Mouse (Mus musculus) liver, adult (tissue): ENCODE data around the gene Nfatc2.

ENCODE experiments used
- GATA4 ChIP-seq: IDR thresholded peaks from 2 replicates; pipeline ENCODE4 v1.6.1; 2014; ENCODE audit warnings: mild to moderate bottlenecking, low read length; ENCODE audit not compliant: insufficient replicate concordance

Gene Nfatc2

GRCm38 (mm10) chr2:168589368-168590167 is 11.9 kb downstream of the Nfatc2 start:
- TF ChIP-seq GATA4, result no peak

DNA sequence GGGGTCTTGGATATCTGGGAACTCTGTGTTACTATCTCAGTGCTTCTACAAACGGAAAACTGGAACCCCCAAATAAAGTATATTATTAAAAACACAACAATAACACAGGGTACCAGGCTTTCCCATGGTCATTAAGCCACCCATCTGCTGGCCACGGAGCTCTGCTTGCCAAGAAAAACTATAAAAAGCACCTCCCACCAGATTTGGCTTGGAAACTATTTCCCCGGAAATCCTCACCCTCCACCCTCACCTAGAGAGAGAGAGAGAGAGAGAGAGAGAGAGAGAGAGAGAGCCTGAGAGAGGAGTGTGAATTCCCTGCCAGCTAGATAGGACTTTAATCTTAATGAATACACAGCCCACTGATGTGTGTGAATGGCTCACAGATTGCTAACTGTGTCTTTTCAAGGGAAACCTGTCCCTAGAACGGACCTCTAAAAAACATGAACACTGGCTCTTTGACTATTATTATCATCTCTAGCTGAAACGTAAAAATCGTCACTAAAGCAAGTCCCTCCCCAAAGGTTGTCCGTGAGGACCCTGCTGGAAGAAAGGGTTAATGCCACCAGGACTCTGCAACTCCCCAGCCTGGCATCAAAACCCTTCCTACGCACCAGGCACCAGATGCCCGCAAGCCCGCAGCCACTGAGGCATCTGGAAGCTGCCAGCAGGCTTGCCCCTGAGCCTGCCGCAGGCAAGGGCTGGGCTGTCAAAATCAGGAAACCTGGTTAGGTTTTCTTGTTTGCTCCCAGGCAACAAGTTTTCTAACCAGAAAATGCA is 12.7 kb downstream of the Nfatc2 start:
- TF ChIP-seq GATA4, result no peak

DNA sequence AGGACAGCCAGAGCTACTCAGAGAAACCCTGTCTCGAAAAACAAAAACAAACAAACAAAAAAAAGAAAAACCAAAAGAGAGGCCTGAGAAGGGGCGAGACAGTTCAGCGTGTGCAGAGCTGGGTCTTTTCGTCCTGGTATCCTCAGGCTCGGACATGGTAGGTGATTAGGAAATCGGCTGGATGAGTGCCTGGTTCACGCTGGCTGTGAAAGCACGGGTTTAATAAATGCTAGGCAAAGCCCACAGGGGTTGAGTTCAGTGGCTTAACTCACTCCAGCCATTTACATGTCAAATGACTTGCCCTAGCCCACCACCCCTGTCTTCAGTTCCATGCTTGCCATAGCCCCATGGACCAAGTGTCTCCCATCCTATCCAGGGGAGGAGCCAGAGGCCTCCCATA is 14.3 kb downstream of the Nfatc2 start:
- TF ChIP-seq GATA4, result no peak

GRCm38 (mm10) chr2:168586512-168586911 is 14.9 kb downstream of the Nfatc2 start:
- no peak for TF ChIP-seq GATA4

GRCm38 (mm10) chr2:168584857-168585256 is 16.6 kb downstream of the Nfatc2 start:
- TF ChIP-seq GATA4, result no peak

- TF ChIP-seq GATA4, result no peak
These were observed 17.0 kb downstream of the Nfatc2 start for GRCm38 (mm10) chr2:168584408-168584807.

DNA sequence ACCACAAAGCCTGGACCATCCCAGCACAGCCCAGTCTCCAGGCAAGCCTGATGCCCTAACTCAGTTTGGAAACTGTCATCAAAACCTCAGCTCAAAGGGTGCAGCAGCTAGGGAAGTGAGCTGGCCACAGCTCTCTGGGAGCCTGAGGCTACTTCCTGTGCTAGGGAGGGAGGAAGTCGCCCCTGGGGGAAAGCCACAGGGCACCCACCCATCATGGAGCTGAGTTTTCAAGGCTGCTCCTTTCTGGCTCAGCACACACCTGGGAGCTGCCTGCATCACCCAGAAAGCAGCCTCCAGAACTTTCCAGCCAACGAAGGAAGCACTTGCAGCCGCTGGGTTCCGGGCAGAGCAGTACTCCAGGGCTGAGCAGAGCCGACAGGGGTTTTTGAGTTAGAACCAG is 18.4 kb downstream of the Nfatc2 start:
- no peak for TF ChIP-seq GATA4

DNA sequence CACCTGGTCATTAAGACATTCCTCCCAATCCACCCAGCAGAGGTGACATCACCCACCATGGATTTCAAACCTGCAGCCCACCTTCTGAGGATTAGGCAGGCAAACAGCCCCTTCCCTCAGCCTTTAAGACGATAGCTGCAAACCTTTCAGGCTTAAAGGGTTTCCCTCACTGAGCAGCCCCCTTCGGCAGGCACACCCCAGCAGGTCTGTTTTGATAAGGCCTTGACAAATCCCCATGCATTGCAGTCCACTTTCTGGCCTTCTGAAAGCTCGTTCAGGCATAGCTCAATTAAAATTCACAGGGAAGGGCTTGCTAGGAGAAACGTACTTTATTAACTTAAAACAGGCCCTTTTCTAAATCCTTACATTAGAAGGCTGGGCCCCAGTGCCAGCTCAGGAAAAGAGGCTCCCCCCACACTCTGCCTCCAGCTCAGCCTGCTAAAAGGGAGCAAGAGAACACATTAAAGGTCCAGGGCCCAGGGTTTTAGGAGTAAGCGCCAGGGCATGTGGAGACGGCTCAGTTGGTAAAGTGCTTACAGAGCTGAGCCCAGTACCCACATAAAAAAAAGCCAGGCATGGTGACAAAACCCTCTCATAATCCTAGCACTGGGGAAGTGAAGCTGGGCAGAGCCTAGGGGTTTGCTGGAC is 20.1 kb downstream of the Nfatc2 start:
- TF ChIP-seq GATA4, result no peak

GRCm38 (mm10) chr2:168580295-168580915 is 21.1 kb downstream of the Nfatc2 start:
- no peak for TF ChIP-seq GATA4

GRCm38 (mm10) chr2:168579601-168580130 is 21.8 kb downstream of the Nfatc2 start:
- TF ChIP-seq GATA4, result no peak

DNA sequence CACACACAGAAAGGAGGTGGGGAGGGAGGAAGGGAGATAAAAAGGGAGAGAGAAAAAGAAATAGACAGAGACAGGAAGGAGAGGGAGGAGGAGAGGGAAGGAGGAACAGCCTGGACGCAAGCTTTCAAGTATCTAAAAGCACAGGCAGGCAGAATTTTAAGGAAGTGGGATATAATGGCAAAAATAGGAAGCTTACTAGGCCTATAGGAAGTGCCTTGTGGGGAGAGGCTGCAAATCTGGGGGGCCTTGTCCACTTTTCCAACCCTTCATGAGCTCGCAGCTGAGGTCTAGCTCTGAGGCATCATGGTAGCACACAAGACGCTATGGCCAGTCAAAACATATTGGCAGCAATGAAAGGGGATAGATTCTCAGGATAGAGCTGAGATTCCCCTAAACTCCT is 22.3 kb downstream of the Nfatc2 start:
- no peak for TF ChIP-seq GATA4

GRCm38 (mm10) chr2:168578132-168578531 is 23.3 kb downstream of the Nfatc2 start:
- no peak for TF ChIP-seq GATA4

DNA sequence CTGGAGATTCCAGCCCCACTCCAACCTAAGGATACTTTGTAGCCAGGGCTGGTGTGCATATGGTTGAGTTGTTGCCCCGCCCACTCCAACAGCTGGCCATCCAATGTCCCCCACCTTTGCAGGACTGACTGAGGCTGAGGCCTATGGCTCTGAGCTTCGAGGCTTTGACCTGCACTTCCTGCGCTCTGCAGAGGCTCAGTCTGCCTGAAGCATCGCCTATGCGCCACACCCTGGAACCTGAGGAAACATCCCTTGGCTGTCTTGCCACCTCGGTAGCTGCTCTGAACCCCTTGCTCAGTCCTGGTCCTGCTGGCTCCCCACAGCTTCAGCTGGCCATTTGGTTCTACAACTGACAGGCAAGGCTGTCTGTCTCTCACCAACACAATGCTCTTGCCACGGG is 24.1 kb downstream of the Nfatc2 start:
- TF ChIP-seq GATA4, result no peak

DNA sequence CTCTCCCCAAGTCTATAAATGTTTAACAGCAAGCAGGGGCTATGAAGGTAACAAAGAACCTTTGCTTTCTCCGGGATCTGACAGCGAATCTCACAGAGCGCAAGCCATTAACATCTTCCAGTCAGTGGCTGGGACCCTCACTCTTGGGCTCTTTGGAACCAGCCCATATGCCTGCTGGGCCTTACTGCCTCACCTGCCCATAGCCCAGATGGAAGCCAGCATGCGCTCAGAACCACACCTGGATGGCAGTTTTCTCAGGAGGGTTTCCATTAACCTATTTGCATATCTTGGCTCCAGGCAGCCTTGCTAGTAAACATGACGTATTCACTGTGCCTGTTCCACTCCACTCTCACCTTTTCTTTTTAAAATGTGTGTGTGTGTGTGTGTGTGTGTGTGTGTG is 25.6 kb downstream of the Nfatc2 start:
- TF ChIP-seq GATA4, result no peak

DNA sequence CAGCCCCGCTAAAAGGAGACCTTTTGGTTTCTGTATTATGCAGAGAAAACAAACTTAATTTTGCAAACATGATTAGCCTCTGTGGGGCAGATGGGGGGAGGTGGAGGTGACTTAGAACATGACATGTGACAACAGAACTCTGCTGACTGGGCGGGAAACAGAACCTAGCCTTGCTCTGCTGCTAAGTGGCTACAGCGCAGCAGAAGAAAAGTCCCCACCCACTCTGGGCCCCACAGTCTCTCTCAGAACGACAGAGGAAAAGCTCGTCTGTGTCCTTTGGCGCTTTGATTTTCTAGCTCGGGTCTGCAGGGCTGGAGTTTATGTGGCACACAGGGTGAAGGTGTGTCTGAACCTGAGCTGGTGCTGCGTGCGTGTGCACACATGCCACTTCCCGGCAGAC is 26.5 kb downstream of the Nfatc2 start:
- TF ChIP-seq GATA4, result no peak
